Mouse (Mus musculus): ENCODE measurements around the gene Zbtb1. TPM values are rescaled to one million over a fixed set of nuclear protein-coding genes. Genes with fewer than 3 reads are reported as not detected.

Gene Zbtb1
- total and polyA plus RNA-seq, 2 experiments from 2014 or later = 2.0 to 3.5 TPM

DNA sequence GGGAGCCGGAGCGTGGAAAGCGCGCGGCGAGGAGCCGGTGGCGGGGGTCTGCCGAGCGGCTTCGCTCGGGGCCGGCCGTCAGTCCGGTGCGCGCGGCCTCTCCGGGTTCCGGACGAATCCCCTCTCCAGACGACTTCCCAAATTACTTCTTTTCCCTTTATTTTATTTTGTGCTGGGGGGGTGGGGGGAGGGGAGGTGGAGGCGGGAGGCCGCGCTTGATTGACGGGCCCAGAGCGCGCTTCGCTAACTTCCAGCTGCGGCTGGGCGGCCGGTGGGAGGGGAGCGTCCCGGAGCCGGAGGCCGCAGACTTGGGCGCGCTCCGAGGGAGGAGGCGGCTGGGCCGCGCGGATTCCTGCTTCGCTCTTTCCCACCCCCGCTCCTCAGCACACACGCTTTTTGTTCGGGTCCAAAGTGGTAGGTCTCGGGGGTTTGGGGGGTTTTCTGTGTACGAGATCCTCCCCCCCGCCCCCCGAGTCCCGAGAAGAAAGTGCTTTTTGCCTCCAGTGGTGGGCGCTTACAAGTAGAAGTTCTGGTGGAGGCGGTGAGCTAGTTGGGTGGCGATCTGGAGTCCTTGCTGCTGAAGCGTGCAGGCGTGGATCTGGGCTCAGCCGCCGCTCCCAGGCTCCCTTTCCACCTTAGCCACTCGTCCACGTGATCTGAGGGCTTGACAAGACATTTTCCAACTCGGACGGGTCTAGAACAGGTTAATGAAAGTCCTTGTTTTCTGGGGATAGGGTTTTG lies 935 bp downstream of the Zbtb1 start:
- 3% methylated on average over 63 of the region's 63 CpGs for WGBS
- ATAC-seq (no peak), DNase-seq (peak; percentile 57)
- Histone ChIP-seq H3K27ac (ENCODE audit: low read depth, low read length) (peak overlapping the region; percentile 99), H3K9ac (peak overlapping the region; percentile 100), H3K9me3 (ENCODE audit: low read length) (no peaks in the 10 kb centered on the region), H3K36me3 (ENCODE audit: insufficient read depth) (no peaks in the 10 kb centered on the region), H3K4me2 (ENCODE audit: low read depth) (peak overlapping the region; percentile 92), H3K27me3 (ENCODE audit: insufficient read depth, low read length) (no peaks in the 10 kb centered on the region), H3K4me3 (ENCODE audit: low read depth, low read length) (peak overlapping the region; percentile 95), H3K4me1 (ENCODE audit: insufficient read depth) (peaks cover 16% of the 10 kb centered on the region)
- peak; percentile 37 for TF ChIP-seq CTCF (IDR thresholded peaks at IDR 0.05; ENCODE audit: low read depth)

DNA sequence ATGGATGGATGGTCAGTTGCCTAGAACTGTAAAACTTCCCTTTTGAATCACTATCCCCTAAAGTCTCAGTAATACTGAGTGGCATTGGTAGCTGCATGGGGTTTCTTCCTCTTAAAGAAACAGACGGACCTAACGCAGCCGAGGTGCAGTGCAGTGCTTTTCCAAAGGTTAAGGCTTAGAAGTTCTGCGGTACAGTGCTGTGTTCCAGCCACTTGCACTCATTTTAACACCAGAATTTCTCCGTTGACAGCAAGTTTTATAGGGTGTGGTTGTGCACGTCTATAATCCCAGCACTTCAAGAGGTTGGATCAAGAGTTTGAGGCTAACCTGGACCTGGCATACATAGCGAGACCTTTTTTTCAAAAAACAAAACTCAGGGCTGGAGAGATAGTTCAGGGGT lies 2.0 kb downstream of the Zbtb1 start:
- Histone ChIP-seq H3K9ac (peak overlapping the region; percentile 100), H3K36me3 (ENCODE audit: insufficient read depth) (no peaks in the 10 kb centered on the region), H3K27ac (ENCODE audit: low read depth, low read length) (no peak overlapping the region), H3K4me3 (ENCODE audit: low read depth, low read length) (no peak overlapping the region), H3K4me2 (ENCODE audit: low read depth) (peak overlapping the region; percentile 92), H3K9me3 (ENCODE audit: low read length) (no peaks in the 10 kb centered on the region), H3K4me1 (ENCODE audit: insufficient read depth) (peaks cover 15% of the 10 kb centered on the region), H3K27me3 (ENCODE audit: insufficient read depth, low read length) (no peaks in the 10 kb centered on the region)
- 48% methylated on average over 7 of the region's 7 CpGs for WGBS
- no peak for TF ChIP-seq CTCF (IDR thresholded peaks at IDR 0.05; ENCODE audit: low read depth)
- DNase-seq (no peak), ATAC-seq (no peak)

- no peak for ATAC-seq
- Histone ChIP-seq H3K9ac (no peak overlapping the region), H3K4me2 (ENCODE audit: low read depth) (no peak overlapping the region), H3K9me3 (ENCODE audit: low read length) (no peaks in the 10 kb centered on the region), H3K27ac (ENCODE audit: low read depth, low read length) (no peak overlapping the region), H3K27me3 (ENCODE audit: insufficient read depth, low read length) (no peaks in the 10 kb centered on the region), H3K4me1 (ENCODE audit: insufficient read depth) (peaks cover 4% of the 10 kb centered on the region), H3K4me3 (ENCODE audit: low read depth, low read length) (no peak overlapping the region), H3K36me3 (ENCODE audit: insufficient read depth) (no peaks in the 10 kb centered on the region)
- no peak for DNase-seq
- WGBS = 81% methylated on average over 5 of the region's 7 CpGs
- no peak for TF ChIP-seq CTCF (IDR thresholded peaks at IDR 0.05; ENCODE audit: low read depth)
These were observed 3.1 kb downstream of the Zbtb1 start for GRCm38 (mm10) chr12:76372881-76373818.

DNA sequence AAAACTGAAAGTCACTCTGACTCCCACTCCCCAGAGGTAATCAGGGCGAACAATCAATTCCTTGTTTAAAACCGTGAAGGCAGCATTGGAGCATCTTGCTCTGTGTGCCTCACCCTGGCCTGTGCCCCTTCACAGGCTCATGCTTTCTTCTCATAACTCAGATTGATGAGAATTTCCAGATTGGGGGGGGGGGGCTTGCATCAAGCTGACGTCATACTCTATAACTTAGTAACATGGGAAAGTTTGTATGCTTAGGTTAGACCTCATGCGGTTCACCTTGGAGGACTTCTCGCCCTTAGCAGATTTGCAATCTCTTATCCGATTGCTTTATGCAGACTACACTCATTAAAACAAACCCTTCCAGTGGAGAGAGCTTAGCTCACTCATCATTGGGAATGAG lies 3.9 kb downstream of the Zbtb1 start:
- H3K9ac ChIP-seq = no peak overlapping the region
- no peak for ATAC-seq
- no peak overlapping the region for H3K4me3 ChIP-seq (ENCODE audit: low read depth, low read length)
- no peak for TF ChIP-seq CTCF (IDR thresholded peaks at IDR 0.05; ENCODE audit: low read depth)
- H3K36me3 ChIP-seq (ENCODE audit: insufficient read depth) = no peaks in the 10 kb centered on the region
- no peak for DNase-seq
- no peaks in the 10 kb centered on the region for H3K27me3 ChIP-seq (ENCODE audit: insufficient read depth, low read length)
- no peaks in the 10 kb centered on the region for H3K4me1 ChIP-seq (ENCODE audit: insufficient read depth)
- no peak overlapping the region for H3K27ac ChIP-seq (ENCODE audit: low read depth, low read length)
- no peak overlapping the region for H3K4me2 ChIP-seq (ENCODE audit: low read depth)
- WGBS = 76% methylated on average over 6 of the region's 6 CpGs
- H3K9me3 ChIP-seq (ENCODE audit: low read length) = no peaks in the 10 kb centered on the region

- WGBS = 83% methylated on average over 4 of the region's 4 CpGs
These were observed 4.8 kb downstream of the Zbtb1 start for GRCm38 (mm10) chr12:76374911-76375310.

DNA sequence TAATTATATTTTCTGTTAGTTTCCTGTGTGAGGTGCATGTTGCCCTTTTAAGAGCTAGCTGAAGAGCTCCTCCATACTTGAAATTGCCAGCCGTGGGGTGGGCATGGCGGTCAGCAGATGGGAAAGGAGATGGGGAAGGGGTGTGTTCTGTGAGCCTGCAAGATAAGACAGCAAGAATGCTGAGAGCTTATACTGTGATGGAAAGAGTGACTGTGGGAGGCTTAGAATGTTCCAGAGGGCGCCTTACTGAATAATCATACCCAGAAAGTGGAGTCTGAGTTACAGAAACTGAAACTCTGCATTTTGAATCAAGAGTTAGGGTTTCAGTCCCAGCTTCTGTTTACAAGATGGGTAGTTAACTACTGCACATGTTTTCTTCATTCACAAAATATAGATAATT lies 5.4 kb downstream of the Zbtb1 start:
- Histone ChIP-seq H3K27ac (ENCODE audit: low read depth, low read length) (no peak overlapping the region), H3K9me3 (ENCODE audit: low read length) (no peaks in the 10 kb centered on the region), H3K4me1 (ENCODE audit: insufficient read depth) (no peaks in the 10 kb centered on the region), H3K9ac (no peak overlapping the region), H3K4me3 (ENCODE audit: low read depth, low read length) (no peak overlapping the region), H3K27me3 (ENCODE audit: insufficient read depth, low read length) (no peaks in the 10 kb centered on the region), H3K4me2 (ENCODE audit: low read depth) (no peak overlapping the region), H3K36me3 (ENCODE audit: insufficient read depth) (no peaks in the 10 kb centered on the region)
- no peak for DNase-seq
- TF ChIP-seq CTCF (IDR thresholded peaks at IDR 0.05; ENCODE audit: low read depth) = no peak
- 89% methylated on average over 3 of the region's 3 CpGs for WGBS
- no peak for ATAC-seq

More at GRCm38 (mm10) chr12:76374911-76375310, 4.8 kb downstream of the Zbtb1 start:
- Histone ChIP-seq H3K36me3 (ENCODE audit: insufficient read depth) (no peaks in the 10 kb centered on the region), H3K27me3 (ENCODE audit: insufficient read depth, low read length) (no peaks in the 10 kb centered on the region), H3K4me2 (ENCODE audit: low read depth) (no peak overlapping the region), H3K9ac (no peak overlapping the region), H3K4me3 (ENCODE audit: low read depth, low read length) (no peak overlapping the region), H3K9me3 (ENCODE audit: low read length) (no peaks in the 10 kb centered on the region), H3K27ac (ENCODE audit: low read depth, low read length) (no peak overlapping the region), H3K4me1 (ENCODE audit: insufficient read depth) (no peaks in the 10 kb centered on the region)
- DNase-seq (no peak), ATAC-seq (no peak)
- TF ChIP-seq CTCF (IDR thresholded peaks at IDR 0.05; ENCODE audit: low read depth) = no peak

DNA sequence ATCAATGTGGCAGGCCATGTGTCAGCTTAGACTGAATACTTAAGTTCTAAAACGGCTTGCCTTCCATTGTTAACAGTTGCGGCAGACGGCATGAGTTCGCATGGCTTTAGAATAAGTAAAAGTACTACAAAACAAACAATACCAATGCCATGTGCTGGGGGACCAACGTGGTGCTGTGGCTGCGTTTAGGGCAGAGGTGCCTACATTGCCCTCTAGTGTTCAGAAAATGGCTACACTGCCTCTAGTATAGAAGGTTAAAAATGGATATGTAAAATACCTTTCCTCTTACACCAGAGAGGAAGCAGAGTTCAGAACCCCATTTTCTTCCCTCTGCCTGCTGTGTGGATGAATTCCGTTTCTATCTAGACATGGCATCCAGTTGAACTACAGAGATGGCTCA lies 6.6 kb downstream of the Zbtb1 start:
- DNase-seq (peak; percentile 36), ATAC-seq (peak; percentile 59)
- H3K27me3 ChIP-seq (ENCODE audit: insufficient read depth, low read length) = no peaks in the 10 kb centered on the region

More for the DNA sequence above, 6.6 kb downstream of the Zbtb1 start:
- Histone ChIP-seq H3K27ac (ENCODE audit: low read depth, low read length) (no peak overlapping the region), H3K4me1 (ENCODE audit: insufficient read depth) (no peaks in the 10 kb centered on the region), H3K9me3 (ENCODE audit: low read length) (no peaks in the 10 kb centered on the region), H3K4me3 (ENCODE audit: low read depth, low read length) (no peak overlapping the region), H3K4me2 (ENCODE audit: low read depth) (no peak overlapping the region), H3K36me3 (ENCODE audit: insufficient read depth) (no peaks in the 10 kb centered on the region), H3K9ac (no peak overlapping the region)
- TF ChIP-seq CTCF (IDR thresholded peaks at IDR 0.05; ENCODE audit: low read depth) = peak; percentile 63
- 30% methylated on average over 7 of the region's 7 CpGs for WGBS

All from forebrain, postnatal 0 days (tissue).